ENCODE assay signal across 9 mouse cellular contexts in genomic region chr4:138429778-138430177, GRCm38 (mm10). TPM values are rescaled to one million over a fixed set of nuclear protein-coding genes. Genes with fewer than 3 reads are reported as not detected.
A peak's percentile ranks its signal among the peaks of the same experiment; 100 is the strongest.
DNase-seq lines count a peak whose midpoint lies in the region; ATAC-seq and TF ChIP-seq lines count a peak whose summit lies in the region.
"Had no signal": no experiment of that assay in that cellular context is flagged by ENCODE, and none has a peak within 500 bp of the region (broad histone marks: within the 10 kb centered on the region; RNA-seq: fewer than 3 reads in every experiment).

No protein-coding gene starts in this region.

- no peaks in the 10 kb centered on the region for H3K27me3 ChIP-seq in MEL (ENCODE audit: control insufficient read depth in 1 of 2, insufficient read depth in 2 of 2, low read length in 2 of 2)
- H3K27me3 ChIP-seq in liver, embryonic 14.5 days (ENCODE audit: control insufficient read depth, insufficient read depth, low read length): no peaks in the 10 kb centered on the region; the same call in 1 of the 2 replicates

- DNase-seq in CD4-positive, CD25-positive, alpha-beta regulatory T cell, adult 2 months (ENCODE audit: low read depth, low spot score): peak; percentile 56
- DNase-seq in layer of hippocampus, adult 2 months (ENCODE audit: low spot score in 2 of 2): peak in 1 of 2 experiments; percentile 53
- DNase-seq in layer of hippocampus, adult 11-12 months (ENCODE audit: low spot score): no peak
- DNase-seq in MEL (ENCODE audit: low read depth, low spot score): peak; percentile 78
- no peak for DNase-seq in liver, embryonic 14.5 days (ENCODE audit: low read depth in 3 of 3, low spot score in 3 of 3)
- no peak for DNase-seq in urinary bladder, postnatal 4 days (ENCODE audit: low spot score in 2 of 2)
- no peak for DNase-seq in right cerebral cortex, adult 2 months (ENCODE audit: low spot score in 2 of 2)

- peak; percentile 48 for TF ChIP-seq RAD21 in MEL (IDR thresholded peaks at IDR 0.05; ENCODE audit: low read depth, low read length)

- H3K4me1 ChIP-seq in MEL (ENCODE audit: control insufficient read depth in 1 of 2, insufficient read depth in 2 of 2, low read length in 2 of 2): peaks cover 6 to 24% of the 10 kb centered on the region in 2 experiments
- peaks cover 0 to 8% of the 10 kb centered on the region in 2 experiments; a peak in 2 of 4 replicates for H3K4me1 ChIP-seq in liver, embryonic 14.5 days (replicated peaks; ENCODE audit: control insufficient read depth in 2 of 2, insufficient read depth in 2 of 2, low read length in 1 of 2)

- peak; percentile 79 for TF ChIP-seq CTCF in layer of hippocampus, adult 2 months (conservative IDR thresholded peaks at IDR 0.05)
- peak; percentile 63 to 74 (median 66) for TF ChIP-seq CTCF in MEL (IDR thresholded peaks at IDR 0.05 in 2 of 3, conservative IDR thresholded peaks at IDR 0.05 in 1 of 3; ENCODE audit: control insufficient read depth in 1 of 3, insufficient read depth in 1 of 3, low read depth in 2 of 3, low read length in 3 of 3, poor library complexity in 1 of 3, severe bottlenecking in 1 of 3)
- peak; percentile 56 for TF ChIP-seq CTCF in liver, embryonic 14.5 days (IDR thresholded peaks at IDR 0.05; ENCODE audit: low read depth)

- TF ChIP-seq EP300 in MEL (IDR thresholded peaks at IDR 0.05; ENCODE audit: low read depth in 1 of 2, low read length in 2 of 2): no peak
- TF ChIP-seq EP300 in liver, embryonic 14.5 days (IDR thresholded peaks at IDR 0.05; ENCODE audit: low read depth): no peak

- no peak overlapping the region for H3K27ac ChIP-seq in layer of hippocampus, adult 2 months
- no peak overlapping the region for H3K27ac ChIP-seq in MEL (ENCODE audit: control insufficient read depth, low read depth, low read length)
- no peak overlapping the region for H3K27ac ChIP-seq in liver, embryonic 14.5 days

- H3K9ac ChIP-seq in MEL (ENCODE audit: control insufficient read depth, low read depth, low read length, poor library complexity, severe bottlenecking): no peak overlapping the region
- no peak overlapping the region for H3K9ac ChIP-seq in liver, embryonic 14.5 days (replicated peaks)

- H3K4me3 ChIP-seq in layer of hippocampus, adult 2 months: no peak overlapping the region
- no peak overlapping the region for H3K4me3 ChIP-seq in MEL (ENCODE audit: control insufficient read depth in 1 of 2, insufficient read depth in 1 of 2, low read depth in 2 of 2, low read length in 2 of 2)
- H3K4me3 ChIP-seq in liver, embryonic 14.5 days (ENCODE audit: insufficient read depth in 1 of 2, low read depth in 2 of 2, low read length in 2 of 2): no peak overlapping the region
- H3K4me3 ChIP-seq: erythroblast, embryonic 14.5 days had no signal

- H3K9me3 ChIP-seq in MEL (replicated peaks; ENCODE audit: insufficient read depth, low read length): no peaks in the 10 kb centered on the region
- no peaks in the 10 kb centered on the region for H3K9me3 ChIP-seq in liver, embryonic 14.5 days (ENCODE audit: control insufficient read depth, low read length)

- no peak overlapping the region for H3K4me2 ChIP-seq in liver, embryonic 14.5 days (ENCODE audit: low read depth)

- ATAC-seq in CD4-positive, CD25-positive, alpha-beta regulatory T cell, adult 4 months: no peak
- ATAC-seq in liver, embryonic 14.5 days (ENCODE audit: insufficient read depth): no peak

- 29% methylated on average over 3 of the region's 3 CpGs for WGBS in liver, embryonic 14.5 days (ENCODE audit: insufficient replicate concordance)

- no peak for TF ChIP-seq POLR2A in MEL (IDR thresholded peaks at IDR 0.05; ENCODE audit: control insufficient read depth in 1 of 2, insufficient read depth in 1 of 2, low read depth in 1 of 2, low read length in 2 of 2, poor library complexity in 1 of 2)

- peaks cover 4% of the 10 kb centered on the region for H3K79me2 ChIP-seq in MEL (ENCODE audit: control insufficient read depth, insufficient read depth, low read length, poor library complexity)

- peaks cover 0 to 12% of the 10 kb centered on the region in 2 experiments; a peak in 2 of 4 replicates for H3K36me3 ChIP-seq in MEL (ENCODE audit: control insufficient read depth in 1 of 2, insufficient read depth in 2 of 2, low read length in 2 of 2)
- H3K36me3 ChIP-seq in liver, embryonic 14.5 days (replicated peaks; ENCODE audit: control insufficient read depth, insufficient read depth, low read depth): no peaks in the 10 kb centered on the region

TF ChIP-seq in MEL, 35 proteins besides CTCF, POLR2A, EP300 and RAD21:
- TF ChIP-seq SMC3 (IDR thresholded peaks at IDR 0.05; ENCODE audit: low read depth, low read length) (peak; percentile 58), BHLHE40 (IDR thresholded peaks at IDR 0.05; ENCODE audit: borderline replicate concordance, low read depth, low read length) (no peak), POLR2AphosphoS2 (IDR thresholded peaks at IDR 0.05; ENCODE audit: low read length) (no peak)

RNA-seq across cellular contexts. Expression of gene Mul1, which starts 4.7 kb away (rescaled TPM):
- 10 to 100 TPM; 12.2 to 16.9 TPM for polyA plus RNA-seq in CD4-positive, CD25-positive, alpha-beta regulatory T cell, adult 4 months (2017; shearing (Covaris generic))
- total RNA-seq in layer of hippocampus, adult 2 months (2021): 10 to 100 TPM; 54.4 to 57.9 TPM
- 26.9 and 31.9 TPM in 2 replicates for total RNA-seq in MEL (2012; rRNA removed)
- polyA plus RNA-seq in MEL (2012; ENCODE audit: insufficient read depth in 1 of 2, insufficient read length in 2 of 2, low read depth in 1 of 2, low replicate concordance in 2 of 2, missing spikeins in 1 of 2): 10 to 100 TPM in 1 of 2 experiments, not detected in 1; 31.3 TPM
- polyA plus RNA-seq in liver, embryonic 14.5 days (2012; rRNA removed): 3.8 and 4.3 TPM in 2 replicates
- polyA plus RNA-seq in liver, embryonic 14.5 days (2014; fragmentation: Nextera tagmentation; extraction: Ambion mirVana): 7.7 and 8.7 TPM in 2 replicates

RNA-seq across cellular contexts. Expression of gene Camk2n1, which starts 24.3 kb away (rescaled TPM):
- 1 to 10 TPM in 1 of 2 experiments, under 1 TPM in 1; 0.95 to 1.2 TPM for polyA plus RNA-seq in CD4-positive, CD25-positive, alpha-beta regulatory T cell, adult 4 months (2017; shearing (Covaris generic))
- 100 to 1,000 TPM; 378 to 385 TPM for total RNA-seq in layer of hippocampus, adult 2 months (2021)
- not detected in 2 replicates for total RNA-seq in MEL (2012; rRNA removed)
- polyA plus RNA-seq in MEL (2012; ENCODE audit: insufficient read depth in 1 of 2, insufficient read length in 2 of 2, low read depth in 1 of 2, low replicate concordance in 2 of 2, missing spikeins in 1 of 2): under 1 TPM in 1 of 2 experiments, not detected in 1; 0.10 TPM
- 2.3 and 2.6 TPM in 2 replicates for polyA plus RNA-seq in liver, embryonic 14.5 days (2012; rRNA removed)
- polyA plus RNA-seq in liver, embryonic 14.5 days (2014; fragmentation: Nextera tagmentation; extraction: Ambion mirVana): 1.1 TPM in 2 replicates

RNA-seq across cellular contexts. Expression of gene Fam43b, which starts 33.5 kb away (rescaled TPM):
- not detected for polyA plus RNA-seq in CD4-positive, CD25-positive, alpha-beta regulatory T cell, adult 4 months (2017; shearing (Covaris generic))
- total RNA-seq in layer of hippocampus, adult 2 months (2021): 10 to 100 TPM; 26.5 to 33.1 TPM
- total RNA-seq in MEL (2012; rRNA removed): not detected in 2 replicates
- polyA plus RNA-seq in MEL (2012; ENCODE audit: insufficient read depth in 1 of 2, insufficient read length in 2 of 2, low read depth in 1 of 2, low replicate concordance in 2 of 2, missing spikeins in 1 of 2): not detected
- polyA plus RNA-seq in liver, embryonic 14.5 days (2012; rRNA removed): not detected in 2 replicates
- polyA plus RNA-seq in liver, embryonic 14.5 days (2014; fragmentation: Nextera tagmentation; extraction: Ambion mirVana): not detected in 2 replicates
- polyA plus RNA-seq: erythroblast, embryonic 14.5 days had no signal

Comparison
In these comparisons a context has a peak if more than half of its experiments do, and no peak if none do; other contexts are left out.
1. DNase-seq: peak in CD4-positive, CD25-positive, alpha-beta regulatory T cell, adult 2 months (single experiment) and MEL (single experiment); none in layer of hippocampus, adult 11-12 months (single experiment), liver, embryonic 14.5 days (0 of 3), urinary bladder, postnatal 4 days (0 of 2) and right cerebral cortex, adult 2 months (0 of 2).
2. Peak in every context shown above with its lines, with median percentiles within 50 percentile points of each other: CTCF ChIP-seq.